Comparison of ENCODE assay signal across 8 mouse cellular contexts in the genomic region with DNA sequence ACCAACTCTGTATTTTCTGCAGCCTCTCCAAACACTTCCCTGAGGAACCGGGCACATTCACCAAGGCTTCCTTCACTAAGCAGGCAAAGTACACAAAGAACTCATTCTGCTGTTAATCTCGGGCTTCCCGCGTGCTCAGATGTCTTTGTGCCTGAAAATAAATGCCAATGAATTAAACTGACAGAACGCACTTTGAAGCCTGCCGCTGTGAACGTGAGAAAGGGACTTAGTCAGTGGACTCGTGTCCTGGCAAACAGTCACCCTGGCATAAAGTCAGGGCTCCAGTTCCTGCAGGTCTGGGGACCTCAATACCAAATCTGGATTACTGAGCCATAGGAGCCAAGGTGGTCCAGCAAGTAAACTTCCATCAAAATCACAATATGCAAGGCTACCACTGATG. TPM values are rescaled to one million over a fixed set of nuclear protein-coding genes. Genes with fewer than 3 reads are reported as not detected.
DNase-seq lines count a peak whose midpoint lies in the region; ATAC-seq and TF ChIP-seq lines count a peak whose summit lies in the region.

No protein-coding gene starts in this region.

- H3K9me3 ChIP-seq in liver, embryonic 12.5 days (replicated peaks) = no peaks in the 10 kb centered on the region
- H3K9me3 ChIP-seq in embryonic facial prominence, embryonic 10.5 days = no peaks in the 10 kb centered on the region
- H3K9me3 ChIP-seq in hindbrain, embryonic 14.5 days (ENCODE audit: control insufficient read depth, low read length) = no peaks in the 10 kb centered on the region
- no peaks in the 10 kb centered on the region for H3K9me3 ChIP-seq in lung, postnatal 0 days (ENCODE audit: low read length)
- no peaks in the 10 kb centered on the region for H3K9me3 ChIP-seq in stomach, embryonic 16.5 days (replicated peaks; ENCODE audit: control insufficient read depth, low read length)

- no peak for ATAC-seq in liver, embryonic 12.5 days
- peak; percentile 24; the same call in 1 of the 2 replicates for ATAC-seq in hindbrain, embryonic 14.5 days (ENCODE audit: low FRiP score)
- no peak for ATAC-seq in lung, postnatal 0 days
- peak; percentile 70; the same call in 1 of the 2 replicates for ATAC-seq in stomach, embryonic 16.5 days (ENCODE audit: insufficient read depth, low FRiP score)

- H3K27ac ChIP-seq in liver, adult 2 months (replicated peaks; ENCODE audit: insufficient read depth, low read depth, low read length) = peak overlapping the region; percentile 42
- H3K27ac ChIP-seq in liver, embryonic 12.5 days = no peak overlapping the region
- H3K27ac ChIP-seq in embryonic facial prominence, embryonic 10.5 days (replicated peaks) = peak overlapping the region; percentile 48; the same call in 1 of the 2 replicates
- no peak overlapping the region for H3K27ac ChIP-seq in hindbrain, embryonic 14.5 days
- H3K27ac ChIP-seq in lung, postnatal 0 days (ENCODE audit: low read length) = no peak overlapping the region
- peak overlapping the region; percentile 90 for H3K27ac ChIP-seq in stomach, embryonic 16.5 days (ENCODE audit: low read length)

- peak overlapping the region; percentile 64 for H3K9ac ChIP-seq in liver, adult 2 months (ENCODE audit: low read depth, low read length)
- H3K9ac ChIP-seq in liver, embryonic 12.5 days = no peak overlapping the region
- no peak overlapping the region for H3K9ac ChIP-seq in hindbrain, embryonic 14.5 days
- no peak overlapping the region for H3K9ac ChIP-seq in lung, postnatal 0 days (replicated peaks; ENCODE audit: low read depth)
- H3K9ac ChIP-seq in stomach, embryonic 16.5 days (ENCODE audit: low read length) = peak overlapping the region; percentile 43; the same call in 1 of the 2 replicates

- WGBS in liver, adult 2 months = 10% methylated on average over 8 of the region's 8 CpGs
- 41% methylated on average over 8 of the region's 8 CpGs for WGBS in liver, embryonic 12.5 days (ENCODE audit: insufficient replicate concordance)
- WGBS in embryonic facial prominence, embryonic 10.5 days = 5% methylated on average over 8 of the region's 8 CpGs
- WGBS in hindbrain, embryonic 14.5 days = 3% methylated on average over 8 of the region's 8 CpGs
- 8% methylated on average over 8 of the region's 8 CpGs for WGBS in lung, postnatal 0 days
- WGBS in stomach, embryonic 16.5 days = 17% methylated on average over 8 of the region's 8 CpGs

- H3K4me1 ChIP-seq in liver, adult 2 months (ENCODE audit: control insufficient read depth, insufficient read depth, low read length) = peaks cover 1% of the 10 kb centered on the region; the same call in 1 of the 2 replicates
- H3K4me1 ChIP-seq in liver, embryonic 12.5 days = no peaks in the 10 kb centered on the region
- H3K4me1 ChIP-seq in embryonic facial prominence, embryonic 10.5 days = peaks cover 20% of the 10 kb centered on the region
- H3K4me1 ChIP-seq in hindbrain, embryonic 14.5 days (replicated peaks; ENCODE audit: control insufficient read depth, insufficient read depth, low read length) = peaks cover 12% of the 10 kb centered on the region; the same call in 1 of the 2 replicates
- H3K4me1 ChIP-seq in lung, postnatal 0 days (ENCODE audit: insufficient read depth, low read depth, low read length) = no peaks in the 10 kb centered on the region; the same call in 1 of the 2 replicates
- peaks cover 8% of the 10 kb centered on the region for H3K4me1 ChIP-seq in stomach, embryonic 16.5 days (ENCODE audit: control insufficient read depth, insufficient read depth, low read length)

- H3K79me2 ChIP-seq in liver, adult 2 months (ENCODE audit: control insufficient read depth, insufficient read depth, low read length) = peaks cover 4% of the 10 kb centered on the region

- no peak overlapping the region for H3K4me3 ChIP-seq in liver, adult 2 months (ENCODE audit: insufficient read depth, low read depth, low read length)
- no peak overlapping the region for H3K4me3 ChIP-seq in liver, embryonic 12.5 days
- no peak overlapping the region for H3K4me3 ChIP-seq in embryonic facial prominence, embryonic 10.5 days
- no peak overlapping the region for H3K4me3 ChIP-seq in hindbrain, embryonic 14.5 days (replicated peaks; ENCODE audit: low read length)
- H3K4me3 ChIP-seq in lung, postnatal 0 days (ENCODE audit: low read depth, low read length) = no peak overlapping the region
- H3K4me3 ChIP-seq in stomach, embryonic 16.5 days (replicated peaks; ENCODE audit: low read length) = peak overlapping the region; percentile 78

- TF ChIP-seq POLR2A in liver, adult 2 months (IDR thresholded peaks at IDR 0.05; ENCODE audit: extremely low read depth, insufficient read depth, low read length) = no peak

- no peak overlapping the region for H3K4me2 ChIP-seq in liver, embryonic 12.5 days
- H3K4me2 ChIP-seq in hindbrain, embryonic 14.5 days (replicated peaks) = peak overlapping the region; percentile 77
- peak overlapping the region; percentile 77 for H3K4me2 ChIP-seq in lung, postnatal 0 days (replicated peaks; ENCODE audit: low read depth, low read length)
- H3K4me2 ChIP-seq in stomach, embryonic 16.5 days (ENCODE audit: low read depth, low read length) = peak overlapping the region; percentile 79

- H3K36me3 ChIP-seq in liver, adult 2 months (ENCODE audit: control insufficient read depth, insufficient read depth, low read length) = peaks cover 4% of the 10 kb centered on the region
- H3K36me3 ChIP-seq in liver, embryonic 12.5 days = no peaks in the 10 kb centered on the region
- no peaks in the 10 kb centered on the region for H3K36me3 ChIP-seq in embryonic facial prominence, embryonic 10.5 days (replicated peaks)
- H3K36me3 ChIP-seq in hindbrain, embryonic 14.5 days (replicated peaks; ENCODE audit: control insufficient read depth, insufficient read depth) = no peaks in the 10 kb centered on the region
- no peaks in the 10 kb centered on the region for H3K36me3 ChIP-seq in lung, postnatal 0 days (ENCODE audit: insufficient read depth, low read length)
- H3K36me3 ChIP-seq in stomach, embryonic 16.5 days (ENCODE audit: control insufficient read depth, insufficient read depth, low read length) = no peaks in the 10 kb centered on the region

- peak; percentile 96 for DNase-seq in liver, adult 2 months (ENCODE audit: extremely low read depth, low read depth, low spot score)
- peak; percentile 52 for DNase-seq in embryonic facial prominence, embryonic 10.5 days (ENCODE audit: low spot score)
- peak; percentile 28 for DNase-seq in hindbrain, embryonic 14.5 days (ENCODE audit: low spot score)
- DNase-seq in lung, postnatal 0 days (ENCODE audit: low spot score) = no peak
- no peak for DNase-seq in spleen, postnatal 36 days (ENCODE audit: low spot score in 2 of 2)
- DNase-seq in thymus, postnatal 0 days (ENCODE audit: low spot score) = no peak

- TF ChIP-seq CTCF in liver, adult 2 months (IDR thresholded peaks at IDR 0.05; ENCODE audit: low read depth, low read length) = no peak
- no peak for TF ChIP-seq CTCF in lung, postnatal 0 days (IDR thresholded peaks at IDR 0.05)

- no peaks in the 10 kb centered on the region for H3K27me3 ChIP-seq in liver, adult 2 months (ENCODE audit: control insufficient read depth, insufficient read depth, low read length)
- peaks cover 18% of the 10 kb centered on the region for H3K27me3 ChIP-seq in liver, embryonic 12.5 days (replicated peaks)
- peaks cover 46% of the 10 kb centered on the region for H3K27me3 ChIP-seq in embryonic facial prominence, embryonic 10.5 days (replicated peaks; ENCODE audit: low read depth, poor library complexity, severe bottlenecking)
- peaks cover 12% of the 10 kb centered on the region; the same call in 1 of the 2 replicates for H3K27me3 ChIP-seq in hindbrain, embryonic 14.5 days (ENCODE audit: control insufficient read depth, insufficient read depth, low read length)
- H3K27me3 ChIP-seq in lung, postnatal 0 days (replicated peaks; ENCODE audit: insufficient read depth, low read length) = no peaks in the 10 kb centered on the region
- no peaks in the 10 kb centered on the region for H3K27me3 ChIP-seq in stomach, embryonic 16.5 days (ENCODE audit: control insufficient read depth, insufficient read depth, low read length)

- no peak for TF ChIP-seq EP300 in lung, postnatal 0 days (IDR thresholded peaks at IDR 0.05)

RNA-seq across cellular contexts. Expression of a gene that starts 0.9 kb away (rescaled TPM):
- total RNA-seq in liver, adult 2 months (2014; rRNA removed) = 248 and 368 TPM in 2 replicates
- 59.8 and 76.5 TPM in 2 replicates for polyA plus RNA-seq in liver, adult 2 months (2012; rRNA removed)
- 19.0 and 19.7 TPM in 2 replicates for polyA plus RNA-seq in liver, embryonic 12.5 days (2016; fragmentation: Nextera tagmentation; extraction: Ambion mirVana)
- polyA plus RNA-seq in embryonic facial prominence, embryonic 10.5 days (2016; fragmentation: Nextera tagmentation; extraction: Ambion mirVana) = 10.3 and 21.4 TPM in 2 replicates
- polyA plus RNA-seq in hindbrain, embryonic 14.5 days (2014; fragmentation: Nextera tagmentation; extraction: Ambion mirVana) = 10.4 and 14.1 TPM in 2 replicates
- polyA plus RNA-seq in lung, postnatal 0 days (2015; fragmentation: Nextera tagmentation; extraction: Ambion mirVana) = 216 and 320 TPM in 2 replicates
- 85.5 and 91.9 TPM in 2 replicates for polyA plus RNA-seq in stomach, embryonic 16.5 days (2015; fragmentation: Nextera tagmentation; extraction: Ambion mirVana)
- polyA plus RNA-seq in thymus, postnatal 0 days (2015; fragmentation: Nextera tagmentation; extraction: Ambion mirVana) = 115 and 137 TPM in 2 replicates

Comparison
In these comparisons a context has a peak if more than half of its experiments do, and no peak if none do; other contexts are left out.
1. H3K27ac ChIP-seq: peak in liver, adult 2 months (single experiment), embryonic facial prominence, embryonic 10.5 days (single experiment) and stomach, embryonic 16.5 days (single experiment); none in liver, embryonic 12.5 days (single experiment), hindbrain, embryonic 14.5 days (single experiment) and lung, postnatal 0 days (single experiment).
2. H3K9ac ChIP-seq: peak in liver, adult 2 months (single experiment) and stomach, embryonic 16.5 days (single experiment); none in liver, embryonic 12.5 days (single experiment), hindbrain, embryonic 14.5 days (single experiment) and lung, postnatal 0 days (single experiment).
3. DNase-seq: peak in liver, adult 2 months (single experiment), embryonic facial prominence, embryonic 10.5 days (single experiment) and hindbrain, embryonic 14.5 days (single experiment); none in lung, postnatal 0 days (single experiment), spleen, postnatal 36 days (0 of 2) and thymus, postnatal 0 days (single experiment).
4. ATAC-seq: peak in hindbrain, embryonic 14.5 days (single experiment) and stomach, embryonic 16.5 days (single experiment); none in liver, embryonic 12.5 days (single experiment) and lung, postnatal 0 days (single experiment).